ENCODE assay signal across 9 mouse cellular contexts in the genomic region with DNA sequence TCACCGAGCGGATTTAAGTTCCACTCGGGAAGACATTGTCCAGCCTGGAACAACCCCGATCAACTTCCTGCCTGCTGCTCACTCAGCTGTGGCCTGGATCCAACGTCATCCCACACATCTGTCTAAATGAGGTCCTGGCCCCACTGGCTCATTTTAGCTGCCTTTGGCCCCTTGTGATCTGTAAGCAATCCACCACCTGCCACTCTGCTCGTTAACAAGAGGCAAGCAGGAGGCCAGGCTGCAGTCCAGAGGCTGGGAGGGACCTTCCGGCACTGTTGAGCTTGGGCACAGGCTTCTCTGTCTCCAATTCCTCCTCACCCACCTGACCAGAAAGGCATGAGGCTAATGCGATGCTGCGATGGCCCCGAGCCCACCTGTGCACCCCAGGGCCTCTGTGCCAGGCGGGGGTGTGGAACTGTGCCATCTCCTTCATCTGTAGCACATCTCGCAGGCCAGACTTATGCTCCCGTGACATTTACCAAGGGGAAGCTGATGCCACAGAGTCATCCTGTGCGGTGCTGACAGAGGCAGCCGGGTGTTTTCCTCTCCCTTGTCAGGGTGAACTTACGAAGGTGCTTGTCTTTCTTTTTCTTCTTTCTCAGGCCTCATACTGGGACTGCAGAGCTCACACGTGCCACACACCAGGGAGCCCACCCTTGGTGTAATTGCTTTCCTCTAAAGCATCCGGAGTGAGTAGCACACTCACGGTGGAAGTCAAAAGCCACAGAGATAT. TPM values are rescaled to one million over a fixed set of nuclear protein-coding genes. Genes with fewer than 3 reads are reported as not detected.
DNase-seq lines count a peak whose midpoint lies in the region; ATAC-seq and TF ChIP-seq lines count a peak whose summit lies in the region.
"Had no signal": no experiment of that assay in that cellular context is flagged by ENCODE, and none has a peak within 500 bp of the region (broad histone marks: within the 10 kb centered on the region; RNA-seq: fewer than 3 reads in every experiment).

No protein-coding gene starts in this region.

- no peak overlapping the region for H3K4me2 ChIP-seq in stomach, embryonic 15.5 days
- H3K4me2 ChIP-seq in stomach, postnatal 0 days (replicated peaks; ENCODE audit: low read depth) = no peak overlapping the region
- H3K4me2 ChIP-seq in liver, postnatal 0 days (ENCODE audit: low read depth, low read length) = no peak overlapping the region
- H3K4me2 ChIP-seq: heart, embryonic 13.5 days had no signal

- H3K9me3 ChIP-seq in stomach, embryonic 15.5 days = no peaks in the 10 kb centered on the region
- H3K9me3 ChIP-seq in stomach, postnatal 0 days (ENCODE audit: control insufficient read depth, low read length) = no peaks in the 10 kb centered on the region
- no peaks in the 10 kb centered on the region for H3K9me3 ChIP-seq in liver, postnatal 0 days (ENCODE audit: low read length)
- H3K9me3 ChIP-seq: heart, embryonic 13.5 days had no signal

- no peak overlapping the region for H3K4me3 ChIP-seq in stomach, embryonic 15.5 days (replicated peaks)
- no peak overlapping the region for H3K4me3 ChIP-seq in stomach, postnatal 0 days (ENCODE audit: low read depth, low read length)
- no peak overlapping the region for H3K4me3 ChIP-seq in liver, postnatal 0 days (ENCODE audit: low read depth, low read length)
- H3K4me3 ChIP-seq: heart, embryonic 13.5 days had no signal

- no peaks in the 10 kb centered on the region for H3K36me3 ChIP-seq in stomach, embryonic 15.5 days
- H3K36me3 ChIP-seq in stomach, postnatal 0 days (ENCODE audit: control insufficient read depth, insufficient read depth, low read length) = no peaks in the 10 kb centered on the region
- no peaks in the 10 kb centered on the region for H3K36me3 ChIP-seq in liver, postnatal 0 days (replicated peaks; ENCODE audit: insufficient read depth, low read length)
- H3K36me3 ChIP-seq: heart, embryonic 13.5 days had no signal

- ATAC-seq in stomach, embryonic 15.5 days (ENCODE audit: insufficient read depth, low FRiP score, low read depth) = 0 out of 2 replicates have a peak, but pooled peaks have one; percentile 17
- no peak; the same call in 1 of the 2 replicates for ATAC-seq in stomach, postnatal 0 days (ENCODE audit: low FRiP score, low TSS enrichment)
- ATAC-seq in liver, postnatal 0 days = no peak

- 51% methylated on average over 19 of the region's 19 CpGs for WGBS in stomach, embryonic 15.5 days
- WGBS in stomach, postnatal 0 days = 55% methylated on average over 19 of the region's 19 CpGs
- WGBS in liver, postnatal 0 days (ENCODE audit: insufficient replicate concordance) = 61% methylated on average over 19 of the region's 19 CpGs

- DNase-seq in stomach, postnatal 0 days (ENCODE audit: low spot score) = no peak
- DNase-seq in gastrocnemius, postnatal 25 days = peak; percentile 92
- peak; percentile 73 to 85 for DNase-seq in kidney, postnatal 4 days
- DNase-seq in thymus, postnatal 25 days = peak; percentile 54
- no peak for DNase-seq in frontal cortex, postnatal 10 days (ENCODE audit: low spot score in 2 of 2)
- no peak for DNase-seq in ovary, postnatal 36 days (ENCODE audit: low spot score)
- DNase-seq in liver, postnatal 0 days = no peak

- TF ChIP-seq EP300 in stomach, postnatal 0 days (optimal IDR thresholded peaks at IDR 0.05) = no peak
- TF ChIP-seq EP300 in liver, postnatal 0 days (IDR thresholded peaks at IDR 0.05; ENCODE audit: low read depth) = no peak

- H3K9ac ChIP-seq in stomach, embryonic 15.5 days = no peak overlapping the region
- no peak overlapping the region for H3K9ac ChIP-seq in stomach, postnatal 0 days (ENCODE audit: low read length)
- H3K9ac ChIP-seq in liver, postnatal 0 days (replicated peaks) = no peak overlapping the region
- H3K9ac ChIP-seq: heart, embryonic 13.5 days had no signal

- no peak for TF ChIP-seq CTCF in stomach, postnatal 0 days (IDR thresholded peaks at IDR 0.05; ENCODE audit: low read depth)
- TF ChIP-seq CTCF in liver, postnatal 0 days (IDR thresholded peaks at IDR 0.05; ENCODE audit: low read depth) = no peak

- H3K27ac ChIP-seq in stomach, embryonic 15.5 days = no peak overlapping the region; the same call in 1 of the 2 replicates
- H3K27ac ChIP-seq in stomach, postnatal 0 days (replicated peaks) = no peak overlapping the region
- H3K27ac ChIP-seq in liver, postnatal 0 days (ENCODE audit: low read depth) = no peak overlapping the region
- H3K27ac ChIP-seq: heart, embryonic 13.5 days had no signal

- H3K4me1 ChIP-seq in stomach, embryonic 15.5 days = peaks cover 7% of the 10 kb centered on the region; the same call in 1 of the 2 replicates
- 0 out of 2 replicates have a peak, but pooled peaks cover 4% of the 10 kb centered on the region for H3K4me1 ChIP-seq in stomach, postnatal 0 days (replicated peaks; ENCODE audit: control insufficient read depth, insufficient read depth)
- H3K4me1 ChIP-seq in liver, postnatal 0 days (ENCODE audit: insufficient read depth) = no peaks in the 10 kb centered on the region

- no peaks in the 10 kb centered on the region for H3K27me3 ChIP-seq in stomach, embryonic 15.5 days (replicated peaks)
- no peaks in the 10 kb centered on the region for H3K27me3 ChIP-seq in stomach, postnatal 0 days (ENCODE audit: control insufficient read depth, insufficient read depth, low read length)
- no peaks in the 10 kb centered on the region for H3K27me3 ChIP-seq in liver, postnatal 0 days (ENCODE audit: insufficient read depth, low read length)

RNA-seq across cellular contexts. Expression of a gene that starts 33.2 kb away (rescaled TPM):
- 32.1 and 35.3 TPM in 2 replicates for polyA plus RNA-seq in stomach, embryonic 15.5 days (2015; fragmentation: Nextera tagmentation; extraction: Ambion mirVana)
- 24.3 and 24.4 TPM in 2 replicates for polyA plus RNA-seq in stomach, postnatal 0 days (2015; fragmentation: Nextera tagmentation; extraction: Ambion mirVana)
- 10 to 100 TPM; 24.9 to 26.2 TPM for total RNA-seq in gastrocnemius, postnatal 25 days (2021)
- polyA plus RNA-seq in liver, postnatal 0 days (2015; fragmentation: Nextera tagmentation; extraction: Ambion mirVana) = 9.9 and 10.8 TPM in 2 replicates

RNA-seq across cellular contexts. Expression of a gene that starts 45.9 kb away (rescaled TPM):
- polyA plus RNA-seq in stomach, embryonic 15.5 days (2015; fragmentation: Nextera tagmentation; extraction: Ambion mirVana) = 6.5 and 6.7 TPM in 2 replicates
- polyA plus RNA-seq in stomach, postnatal 0 days (2015; fragmentation: Nextera tagmentation; extraction: Ambion mirVana) = 13.2 and 13.8 TPM in 2 replicates
- 10 to 100 TPM; 23.6 to 27.6 TPM for total RNA-seq in gastrocnemius, postnatal 25 days (2021)
- 4.9 and 5.1 TPM in 2 replicates for polyA plus RNA-seq in liver, postnatal 0 days (2015; fragmentation: Nextera tagmentation; extraction: Ambion mirVana)

Comparison
In these comparisons a context has a peak if more than half of its experiments do, and no peak if none do; other contexts are left out.
1. DNase-seq: peak in gastrocnemius, postnatal 25 days (single experiment), kidney, postnatal 4 days (2 of 2) and thymus, postnatal 25 days (single experiment); none in stomach, postnatal 0 days (single experiment), frontal cortex, postnatal 10 days (0 of 2), ovary, postnatal 36 days (single experiment) and liver, postnatal 0 days (single experiment).